Mouse (Mus musculus): ENCODE measurements around the gene Mpnd. TPM values are rescaled to one million over a fixed set of nuclear protein-coding genes. Genes with fewer than 3 reads are reported as not detected.
"Not testable (repeated sequence)": the region's sequence is repeated elsewhere in the genome, so short reads cannot be mapped to it uniquely, and the experiment has no call there.

Gene Mpnd
- polyA plus RNA-seq, 1 experiment from 2014 or later, result 127 TPM

- 97% methylated on average over 7 of the region's 7 CpGs for WGBS
- no peaks in the 10 kb centered on the region for H3K4me1 ChIP-seq (ENCODE audit: control insufficient read depth, insufficient read depth, low read depth, low read length)
- H3K27ac ChIP-seq (ENCODE audit: low read depth, low read length), result no peak overlapping the region
- H3K4me3 ChIP-seq (ENCODE audit: low read length), result no peak overlapping the region
- H3K4me2 ChIP-seq (ENCODE audit: low read length), result no peak overlapping the region
- peaks cover 6% of the 10 kb centered on the region for H3K36me3 ChIP-seq (ENCODE audit: control insufficient read depth, insufficient read depth, low read length)
- no peak for ATAC-seq
- no peaks in the 10 kb centered on the region for H3K9me3 ChIP-seq (ENCODE audit: control insufficient read depth, low read length)
- no peaks in the 10 kb centered on the region for H3K27me3 ChIP-seq (replicated peaks; ENCODE audit: control insufficient read depth, insufficient read depth, low read length)
- H3K9ac ChIP-seq (ENCODE audit: low read depth, low read length), result no peak overlapping the region
These were observed 56.6 kb downstream of the Mpnd start for GRCm38 (mm10) chr17:56062081-56062480.

GRCm38 (mm10) chr17:56065715-56066114 is 60.2 kb downstream of the Mpnd start:
- H3K4me3 ChIP-seq (ENCODE audit: low read length); H3K27me3 ChIP-seq (replicated peaks; ENCODE audit: control insufficient read depth, insufficient read depth, low read length); H3K9me3 ChIP-seq (ENCODE audit: control insufficient read depth, low read length); H3K4me1 ChIP-seq (ENCODE audit: control insufficient read depth, insufficient read depth, low read depth, low read length); ATAC-seq; H3K27ac ChIP-seq (ENCODE audit: low read depth, low read length); H3K4me2 ChIP-seq (ENCODE audit: low read length); H3K9ac ChIP-seq (ENCODE audit: low read depth, low read length): not testable (repeated sequence)
- WGBS, result 81% methylated on average over 6 of the region's 6 CpGs
- peaks cover 32% of the 10 kb centered on the region for H3K36me3 ChIP-seq (ENCODE audit: control insufficient read depth, insufficient read depth, low read length)

Other genes with a start within 250 kb of the Mpnd start
- gene Zfp119a, start 126.8 kb upstream of the Mpnd start, polyA plus RNA-seq (2015; fragmentation: Nextera tagmentation; extraction: Ambion mirVana), result 10.5 and 12.1 TPM in 2 replicates
- gene Zfp959, start 113.6 kb upstream of the Mpnd start, polyA plus RNA-seq (2015; fragmentation: Nextera tagmentation; extraction: Ambion mirVana), result 12.7 and 14.7 TPM in 2 replicates
- 6.9 and 8.7 TPM in 2 replicates for gene Zfp119b, start 56.2 kb upstream of the Mpnd start, polyA plus RNA-seq (2015; fragmentation: Nextera tagmentation; extraction: Ambion mirVana)
- gene Ebi3, start 53.1 kb upstream of the Mpnd start, polyA plus RNA-seq (2015; fragmentation: Nextera tagmentation; extraction: Ambion mirVana), result 6.3 and 7.2 TPM in 2 replicates
- gene Yju2, start 46.6 kb upstream of the Mpnd start, polyA plus RNA-seq (2015; fragmentation: Nextera tagmentation; extraction: Ambion mirVana), result 20.5 and 23.2 TPM in 2 replicates
- gene Shd, start 35.2 kb upstream of the Mpnd start, polyA plus RNA-seq (2015; fragmentation: Nextera tagmentation; extraction: Ambion mirVana), result 177 and 182 TPM in 2 replicates
- gene Fsd1, start 19.2 kb upstream of the Mpnd start, polyA plus RNA-seq (2015; fragmentation: Nextera tagmentation; extraction: Ambion mirVana), result 227 and 252 TPM in 2 replicates
- gene Stap2, start 127 bp upstream of the Mpnd start, polyA plus RNA-seq (2015; fragmentation: Nextera tagmentation; extraction: Ambion mirVana), result 6.5 and 6.8 TPM in 2 replicates
- gene Sh3gl1, start 30.9 kb downstream of the Mpnd start, polyA plus RNA-seq (2015; fragmentation: Nextera tagmentation; extraction: Ambion mirVana), result 106 and 112 TPM in 2 replicates
- gene Chaf1a, start 34.7 kb downstream of the Mpnd start, polyA plus RNA-seq (2015; fragmentation: Nextera tagmentation; extraction: Ambion mirVana), result 4.5 and 6.7 TPM in 2 replicates
- gene Ubxn6, start 69.3 kb downstream of the Mpnd start, polyA plus RNA-seq (2015; fragmentation: Nextera tagmentation; extraction: Ambion mirVana), result 77.6 and 79.5 TPM in 2 replicates
- gene Hdgfl2, start 73.9 kb downstream of the Mpnd start, polyA plus RNA-seq (2015; fragmentation: Nextera tagmentation; extraction: Ambion mirVana), result 125 and 136 TPM in 2 replicates
- 0.07 and 0.10 TPM in 2 replicates for gene Plin4, start 104.1 kb downstream of the Mpnd start, polyA plus RNA-seq (2015; fragmentation: Nextera tagmentation; extraction: Ambion mirVana)
- gene Plin5, start 111.9 kb downstream of the Mpnd start, polyA plus RNA-seq (2015; fragmentation: Nextera tagmentation; extraction: Ambion mirVana), result 2.4 and 3.4 TPM in 2 replicates
- gene Lrg1, start 116.3 kb downstream of the Mpnd start, polyA plus RNA-seq (2015; fragmentation: Nextera tagmentation; extraction: Ambion mirVana), result 0.68 and 0.91 TPM in 2 replicates
- gene Sema6b, start 134.6 kb downstream of the Mpnd start, polyA plus RNA-seq (2015; fragmentation: Nextera tagmentation; extraction: Ambion mirVana), result 12.5 and 12.7 TPM in 2 replicates
- 9.1 and 9.9 TPM in 2 replicates for gene Tnfaip8l1, start 156.8 kb downstream of the Mpnd start, polyA plus RNA-seq (2015; fragmentation: Nextera tagmentation; extraction: Ambion mirVana)
- 81.4 and 88.4 TPM in 2 replicates for gene Mydgf, start 178.2 kb downstream of the Mpnd start, polyA plus RNA-seq (2015; fragmentation: Nextera tagmentation; extraction: Ambion mirVana)
- 21.0 and 29.3 TPM in 2 replicates for gene Dpp9, start 213.2 kb downstream of the Mpnd start, polyA plus RNA-seq (2015; fragmentation: Nextera tagmentation; extraction: Ambion mirVana)